Mouse (Mus musculus) R1 (cell line): Measurements from ENCODE around the gene Rtkn.

Experiments used
- DNase-seq: peaks from one replicate; pipeline ENCODE4 v3.0.0-alpha.2; 2018; ENCODE audit warnings: low read depth, low spot score

Gene Rtkn

DNA sequence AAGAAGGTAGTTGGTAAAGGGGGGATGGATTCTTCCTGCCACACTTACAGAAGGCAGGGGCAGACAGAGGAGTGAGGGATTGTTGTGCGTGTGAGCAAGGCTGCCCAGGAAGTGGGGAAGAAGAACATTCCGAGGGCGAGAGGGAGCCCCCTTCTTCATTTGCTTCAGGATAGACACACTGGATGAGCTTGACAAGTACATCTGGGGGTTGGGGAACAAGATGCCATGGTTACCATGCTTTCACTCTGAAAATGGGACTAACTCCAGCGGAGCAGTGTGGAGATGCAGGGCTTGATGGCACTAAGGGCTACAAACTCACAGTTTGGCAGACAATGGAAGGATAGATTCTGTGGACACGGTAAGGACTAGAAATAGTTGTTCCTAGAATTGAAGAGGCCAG, 35.8 kb downstream of the Rtkn start:
- DNase-seq, result no peak

DNA sequence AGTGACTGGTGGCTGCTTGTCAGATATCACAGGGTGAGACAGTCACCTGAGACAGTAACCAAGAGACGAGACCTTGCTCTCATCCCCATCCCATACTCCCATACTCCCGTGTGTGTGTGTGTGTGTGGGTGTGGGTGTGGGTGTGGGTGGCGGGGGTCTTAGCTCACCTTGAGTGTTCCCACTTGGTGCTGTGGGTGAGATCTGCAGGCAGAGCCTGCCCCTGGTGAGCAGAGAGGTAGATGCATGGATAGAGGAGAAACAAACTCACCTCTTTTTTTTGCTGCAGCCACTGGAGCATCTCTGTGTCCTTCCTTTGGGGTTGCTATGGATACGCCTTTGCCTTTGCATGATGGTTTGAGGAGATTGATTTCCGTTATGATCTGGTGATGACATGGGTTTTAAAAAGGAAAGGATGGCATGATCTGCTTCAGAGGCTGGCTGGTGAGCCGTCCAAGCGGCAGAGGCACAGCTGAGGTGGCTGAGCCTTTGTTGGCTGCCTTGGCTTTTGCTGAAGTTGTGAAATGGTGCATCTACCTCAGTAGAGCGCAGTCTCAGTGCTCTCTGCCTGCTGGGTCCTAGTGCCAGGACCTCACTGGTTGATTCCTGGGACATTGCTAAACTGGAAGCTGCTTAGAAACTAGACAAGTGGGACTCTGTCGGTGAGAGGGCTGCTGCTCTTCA, 37.1 kb downstream of the Rtkn start:
- no peak for DNase-seq

GRCm38 (mm10) chr6:83175996-83176395, 40.7 kb downstream of the Rtkn start:
- DNase-seq, result no peak

DNA sequence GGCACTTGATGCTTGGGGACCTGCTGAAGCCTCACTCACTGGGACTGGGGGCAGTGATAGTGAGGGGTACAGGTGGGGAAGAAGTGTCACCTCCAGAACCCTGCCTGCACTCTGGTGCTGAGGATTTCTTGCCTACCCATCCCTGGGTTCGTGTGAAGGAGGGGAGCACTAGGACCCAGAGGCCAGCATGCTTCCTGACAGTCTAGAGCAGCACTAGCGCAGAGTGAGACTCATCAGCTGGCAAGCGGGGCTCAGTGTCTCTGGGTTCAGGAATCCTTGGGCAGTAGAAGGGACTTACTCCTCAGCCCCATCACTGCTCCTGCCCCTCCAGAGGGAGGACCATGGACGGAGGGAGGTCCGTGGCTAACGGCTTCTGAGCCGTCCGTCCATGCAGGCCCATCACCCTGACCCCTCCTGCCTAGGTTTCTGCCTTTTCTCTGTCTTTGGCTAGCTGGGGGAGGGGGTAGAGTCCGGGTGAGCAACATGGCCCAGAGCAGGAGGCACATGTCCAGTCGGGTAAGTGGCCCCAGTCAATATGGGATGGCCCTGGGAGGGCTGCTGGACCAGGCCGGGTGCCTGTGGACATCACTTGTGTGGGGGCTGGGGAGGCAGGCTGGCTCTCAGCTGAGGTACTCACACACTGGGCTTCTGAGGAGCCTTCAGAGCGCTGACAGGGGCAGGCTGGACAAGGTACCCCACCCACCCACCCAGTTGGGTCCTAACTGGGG, 44.3 kb downstream of the Rtkn start:
- DNase-seq, result no peak

DNA sequence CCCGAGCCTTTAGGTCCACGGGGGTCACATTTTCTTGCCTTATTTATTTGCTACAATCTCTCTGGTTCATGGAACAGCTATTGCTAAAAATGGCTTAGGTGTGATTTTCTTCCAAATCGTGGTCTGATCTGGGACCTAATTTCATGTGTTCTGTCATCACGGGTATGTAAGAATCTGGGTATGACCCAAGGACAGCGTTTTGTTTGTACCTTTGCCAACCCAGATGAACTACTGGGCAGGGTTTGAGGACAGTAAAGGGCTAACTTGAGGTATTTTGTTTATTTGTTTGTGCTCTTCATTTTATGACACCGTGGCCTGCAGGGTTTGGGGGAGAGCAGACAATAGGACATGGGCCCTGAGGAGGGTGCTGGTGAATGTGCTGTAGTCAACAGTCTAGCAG, 45.3 kb downstream of the Rtkn start:
- DNase-seq, result no peak

GRCm38 (mm10) chr6:83184858-83185435, 49.7 kb downstream of the Rtkn start:
- DNase-seq, result peak; percentile 38

GRCm38 (mm10) chr6:83185895-83186861, 50.9 kb downstream of the Rtkn start:
- peak; percentile 86 for DNase-seq

DNA sequence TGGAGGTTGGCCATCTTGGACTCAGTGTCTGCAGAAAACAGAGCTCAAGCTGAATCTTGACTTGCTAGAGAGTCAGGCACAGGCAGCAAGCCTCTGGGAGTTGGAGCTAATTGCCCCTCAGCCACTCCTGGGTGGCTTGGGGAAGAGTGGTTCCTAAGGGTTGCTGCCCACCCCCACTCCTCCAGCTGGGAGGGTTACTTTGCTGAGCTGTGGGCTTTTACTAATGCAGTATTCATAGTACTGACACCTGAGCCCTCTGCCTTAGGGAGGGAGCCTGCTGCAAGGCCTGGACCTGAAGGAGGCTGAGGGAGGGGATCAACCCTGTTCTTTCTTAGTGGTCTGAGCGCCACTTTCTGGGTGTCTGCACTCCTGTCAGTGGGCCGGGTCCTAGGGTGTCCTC, 51.7 kb downstream of the Rtkn start:
- DNase-seq, result no peak

GRCm38 (mm10) chr6:83193571-83193970, 58.3 kb downstream of the Rtkn start:
- no peak for DNase-seq

DNA sequence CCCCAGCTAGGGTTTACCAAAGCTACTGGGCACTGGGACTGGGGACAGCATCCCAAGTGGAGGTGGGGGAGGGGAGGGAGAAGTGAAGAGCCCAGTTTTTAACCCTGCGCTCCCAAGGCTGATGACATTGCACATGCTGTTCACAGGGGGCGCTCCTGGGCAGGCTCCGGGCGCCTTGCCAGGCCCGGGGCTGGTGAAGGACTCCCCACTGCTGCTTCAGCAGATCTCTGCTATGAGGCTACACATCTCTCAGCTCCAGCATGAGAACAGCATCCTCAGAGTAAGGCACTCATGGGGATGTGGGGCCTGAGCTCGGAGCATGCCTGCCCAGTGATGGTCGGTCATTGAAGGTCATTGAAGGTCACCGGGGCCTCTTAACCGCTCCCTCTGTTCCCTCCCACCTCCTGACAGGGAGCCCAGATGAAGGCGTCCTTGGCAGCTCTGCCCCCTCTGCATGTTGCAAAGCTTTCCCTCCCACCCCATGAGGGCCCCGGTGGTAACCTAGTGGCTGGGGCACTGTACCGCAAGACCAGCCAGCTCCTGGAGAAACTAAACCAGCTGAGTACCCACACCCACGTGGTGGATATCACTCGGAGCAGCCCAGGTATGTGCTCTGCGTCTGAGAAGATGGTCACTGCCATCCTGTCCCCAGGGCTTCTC, 62.2 kb downstream of the Rtkn start:
- DNase-seq, result peak; percentile 64
